Mouse (Mus musculus) kidney, adult 11 months (tissue): ENCODE results near the gene Olfr167.
"Not testable (repeated sequence)": the region's sequence is repeated elsewhere in the genome, so short reads cannot be mapped to it uniquely, and the experiment has no call there.

Source experiments
- DNase-seq: peaks from one replicate; pipeline ENCODE4 v3.0.0; 2022

The Olfr167 gene

DNA sequence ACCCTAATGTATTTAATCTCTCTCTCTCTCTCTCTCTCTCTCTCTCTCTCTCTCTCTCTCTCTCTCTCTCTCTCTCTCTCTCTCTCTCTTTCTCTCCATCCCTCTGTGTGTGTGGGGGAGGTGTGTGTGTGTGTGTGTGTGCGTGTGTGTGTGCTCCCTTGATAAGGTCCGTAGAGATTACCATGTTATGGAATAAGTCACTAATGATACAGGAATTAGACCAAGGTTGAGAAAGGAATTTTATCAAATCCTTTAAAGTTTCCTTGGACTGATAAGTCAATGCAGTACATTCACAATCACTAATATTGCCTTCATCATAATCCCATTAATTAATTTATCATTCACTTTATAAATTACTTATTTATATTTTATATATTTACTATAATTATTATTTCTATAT lies at the start of gene Olfr167:
Olfr167 (minus strand) TSS at position 101 of the 400 bp plus-strand sequence.
- DNase-seq = no peak

GRCm38 (mm10) chr16:19571709-19572108 lies 49.6 kb upstream of the Olfr167 start, which contains the start of gene Olfr169:
Gene Olfr169, minus strand, starts transcription at chr16:19571809.
- DNase-seq = not testable (repeated sequence)

DNA sequence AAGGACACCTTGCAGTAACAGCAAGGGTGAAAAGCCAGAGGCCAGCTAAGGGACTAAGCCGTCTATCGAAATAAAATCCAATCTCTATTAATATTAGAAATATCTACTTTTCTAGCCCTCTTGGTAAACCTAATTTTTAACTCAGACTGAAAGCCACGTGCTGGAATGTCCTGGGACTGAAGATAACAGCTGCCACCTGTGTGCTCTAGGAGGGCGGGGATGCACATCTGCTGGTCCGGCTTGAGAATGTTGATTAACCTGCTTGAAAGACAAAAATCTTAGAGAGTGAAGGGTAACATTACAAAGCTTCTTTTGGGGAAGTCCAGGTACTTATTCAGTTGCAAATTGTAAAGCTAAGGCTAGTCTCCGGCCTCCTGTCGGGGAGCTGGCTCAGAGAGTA lies 31.4 kb upstream of the Olfr167 start:
- DNase-seq = not testable (repeated sequence)

GRCm38 (mm10) chr16:19552246-19552645 lies 30.2 kb upstream of the Olfr167 start:
- peak; percentile 9 for DNase-seq

DNA sequence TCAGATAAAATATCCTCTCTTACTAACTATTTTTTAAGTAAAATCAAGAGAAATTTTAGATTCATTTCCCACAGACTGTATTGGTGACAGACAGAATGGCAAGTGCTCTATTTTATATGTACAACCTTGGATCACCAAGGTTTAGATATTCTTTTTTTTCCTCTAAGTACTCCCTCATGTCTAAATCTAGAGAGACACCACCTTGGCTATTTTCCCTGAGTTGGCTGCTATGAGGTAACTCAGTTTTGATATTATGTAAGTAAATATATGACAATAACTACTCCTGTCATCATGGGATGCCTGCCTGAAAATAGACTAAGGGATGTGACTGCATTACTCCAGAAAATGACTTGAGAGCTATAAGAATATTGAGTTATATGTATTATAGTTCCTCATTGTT lies 13.4 kb upstream of the Olfr167 start, which contains the start of gene Olfr168:
Olfr168 (minus strand) TSS at position 101 of the 400 bp plus-strand sequence.
- DNase-seq = no peak

DNA sequence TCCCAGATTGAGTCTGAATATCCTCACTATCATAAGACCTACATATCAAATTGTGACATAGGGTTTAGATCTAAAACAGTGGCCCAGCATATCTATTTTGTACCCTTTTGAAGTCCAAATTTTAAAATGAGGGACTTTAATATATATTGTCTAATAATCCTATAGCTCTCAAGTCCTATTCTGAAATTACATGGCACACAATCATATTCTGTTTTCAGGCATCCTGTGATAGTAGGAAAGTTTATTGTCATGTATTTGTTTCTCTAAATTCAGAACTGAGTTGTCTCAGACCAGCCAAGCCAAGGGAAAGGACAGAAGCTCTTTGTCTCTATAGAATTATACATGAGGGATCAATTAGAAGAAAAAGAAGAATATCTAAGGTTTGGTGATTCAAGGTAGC lies 38.7 kb downstream of the Olfr167 start, which contains the start of gene Olfr166:
Olfr166 (plus strand) TSS at position 301 of the 400 bp plus-strand sequence.
- DNase-seq = no peak

DNA sequence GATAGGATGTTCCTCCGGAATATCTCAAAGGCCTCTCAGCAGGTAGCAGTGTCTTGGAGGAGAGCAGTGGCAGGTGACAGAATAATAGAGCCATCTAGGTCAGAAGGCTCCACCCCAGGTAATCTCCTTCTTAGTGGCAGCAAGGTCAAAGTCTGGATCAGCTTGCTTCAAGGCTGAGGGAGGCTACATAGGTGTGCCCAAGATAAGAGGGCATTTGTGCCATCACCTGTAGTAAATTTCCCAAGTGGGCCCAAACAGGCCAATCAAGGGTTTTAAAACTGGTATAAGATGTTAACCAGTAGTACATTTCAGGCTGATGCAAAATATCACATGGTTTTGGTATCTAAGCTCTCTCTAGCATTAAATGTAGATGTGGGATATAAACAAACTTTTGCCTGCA lies 57.7 kb downstream of the Olfr167 start:
- DNase-seq = no peak
